Mouse (Mus musculus): Measurements from ENCODE around the gene Ipo4. TPM values are rescaled to one million over a fixed set of nuclear protein-coding genes. Genes with fewer than 3 reads are reported as not detected.
A peak's percentile ranks its signal among the peaks of the same experiment; 100 is the strongest.

Ipo4 gene
- 100 to 1,000 TPM; 139 to 142 TPM for total RNA-seq (2021)
- long read RNA-seq, experiment 1, transcript Ipo4-201 (30 exons, 3,846 nt), result major isoform, 36 of 93 reads
- long read RNA-seq, experiment 1, partial matches to known transcripts, result 29 of 93 reads
- long read RNA-seq, experiment 1, other reads (novel, unspliced or antisense), result 28 of 93 reads
- long read RNA-seq, experiment 2, transcript Ipo4-201 (30 exons, 3,846 nt), result major isoform, 68 of 141 reads
- long read RNA-seq, experiment 2, partial matches to known transcripts, result 40 of 141 reads
- long read RNA-seq, experiment 2, other reads (novel, unspliced or antisense), result 33 of 141 reads

GRCm38 (mm10) chr14:55635523-55636007, at the start of gene Ipo4:
Gene Ipo4, minus strand, starts transcription at chr14:55635957.
- Histone ChIP-seq H3K4me3 (peak within 1 kb of the TSS; percentile 80), H3K27ac (peak within 1 kb of the TSS; percentile 88)
- TF ChIP-seq CTCF (conservative IDR thresholded peaks at IDR 0.05), result no peak
- DNase-seq (ENCODE audit: low spot score in 2 of 2), result peak; percentile 89 to 92

- no peak for DNase-seq (ENCODE audit: low spot score in 2 of 2)
- Histone ChIP-seq H3K27ac (peak overlapping the region; percentile 85), H3K4me3 (peak overlapping the region; percentile 78)
- no peak for TF ChIP-seq CTCF (conservative IDR thresholded peaks at IDR 0.05)
Measured at GRCm38 (mm10) chr14:55682118-55682493, 46.3 kb upstream of the Ipo4 start.

GRCm38 (mm10) chr14:55681160-55682117, 45.7 kb upstream of the Ipo4 start, which contains the start of gene Tinf2:
Gene Tinf2, minus strand, starts transcription at chr14:55681820.
- peak; percentile 91 for TF ChIP-seq CTCF (conservative IDR thresholded peaks at IDR 0.05)
- H3K27ac ChIP-seq, result peak within 1 kb of the TSS; percentile 85
- peak within 1 kb of the TSS; percentile 78 for H3K4me3 ChIP-seq
- peak; percentile 95 to 96 for DNase-seq (ENCODE audit: low spot score in 2 of 2)

- DNase-seq (ENCODE audit: low spot score in 2 of 2), result no peak
- TF ChIP-seq CTCF (conservative IDR thresholded peaks at IDR 0.05), result no peak
- Histone ChIP-seq H3K4me3 (no peak overlapping the region), H3K27ac (no peak overlapping the region)
Measured at GRCm38 (mm10) chr14:55677615-55678014, 41.9 kb upstream of the Ipo4 start.

GRCm38 (mm10) chr14:55672741-55673060, 36.9 kb upstream of the Ipo4 start:
- H3K4me3 ChIP-seq, result peak overlapping the region; percentile 61
- no peak for TF ChIP-seq CTCF (conservative IDR thresholded peaks at IDR 0.05)
- no peak for DNase-seq (ENCODE audit: low spot score in 2 of 2)
- peak overlapping the region; percentile 99 for H3K27ac ChIP-seq

- Histone ChIP-seq H3K27ac (peak within 1 kb of the TSS; percentile 99), H3K4me3 (peak within 1 kb of the TSS; percentile 61)
- TF ChIP-seq CTCF (conservative IDR thresholded peaks at IDR 0.05), result no peak
- peak; percentile 83 to 96 for DNase-seq (ENCODE audit: low spot score in 2 of 2)
Measured at GRCm38 (mm10) chr14:55671833-55672740, 36.3 kb upstream of the Ipo4 start, which contains the start of the genes Gmpr2 and Nedd8. Gene Gmpr2, plus strand, starts transcription at chr14:55671941. Gene Nedd8, minus strand, starts transcription at chr14:55672124.

GRCm38 (mm10) chr14:55671486-55671832, 35.7 kb upstream of the Ipo4 start:
- peak overlapping the region; percentile 99 for H3K27ac ChIP-seq
- H3K4me3 ChIP-seq, result peak overlapping the region; percentile 61
- peak in 1 of 2 experiments; percentile 72 for DNase-seq (ENCODE audit: low spot score in 2 of 2)
- TF ChIP-seq CTCF (conservative IDR thresholded peaks at IDR 0.05), result no peak

GRCm38 (mm10) chr14:55660636-55661035, 24.9 kb upstream of the Ipo4 start:
- Histone ChIP-seq H3K4me3 (peak overlapping the region; percentile 87; the same call in 1 of the 2 replicates), H3K27ac (no peak overlapping the region)
- DNase-seq (ENCODE audit: low spot score in 2 of 2), result no peak
- no peak for TF ChIP-seq CTCF (conservative IDR thresholded peaks at IDR 0.05)

DNA sequence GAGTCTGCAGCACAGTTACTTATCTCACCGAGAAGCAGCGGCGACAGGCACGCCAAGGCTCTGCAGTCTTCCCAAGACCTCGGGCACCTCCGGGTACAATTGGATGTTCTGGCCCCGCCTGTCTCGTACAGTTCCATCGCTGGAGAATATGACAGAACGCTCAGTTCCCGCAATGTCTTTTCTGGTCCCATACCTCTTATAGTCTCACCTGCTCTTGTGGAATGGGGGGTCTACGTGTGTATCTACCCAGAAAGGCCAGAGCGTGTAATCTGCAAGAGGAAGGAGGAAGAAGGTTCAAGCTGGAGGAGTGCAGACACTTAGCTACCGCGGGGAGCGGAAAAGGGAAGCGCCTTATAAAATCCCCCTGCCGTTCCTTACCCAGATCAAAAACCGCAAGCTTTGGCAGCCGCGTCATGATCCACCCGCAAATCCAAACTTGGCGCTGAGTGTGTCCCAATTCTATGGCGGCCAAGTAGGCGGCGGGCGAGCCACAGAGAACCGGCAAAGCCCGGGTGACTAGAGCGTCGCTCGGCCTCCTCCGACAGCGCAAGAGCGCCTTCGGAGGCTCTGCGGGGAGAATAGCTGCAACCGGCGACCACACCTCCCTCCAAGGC, 24.3 kb upstream of the Ipo4 start, which contains the start of gene Mdp1:
Gene Mdp1 (minus strand): TSS at position 549 of the 614 bp plus-strand sequence.
- peak within 1 kb of the TSS; percentile 87 for H3K4me3 ChIP-seq
- peak within 1 kb of the TSS; percentile 89 for H3K27ac ChIP-seq
- DNase-seq (ENCODE audit: low spot score in 2 of 2), result peak; percentile 83 to 84
- TF ChIP-seq CTCF (conservative IDR thresholded peaks at IDR 0.05), result peak; percentile 78

- Histone ChIP-seq H3K27ac (no peak overlapping the region), H3K4me3 (no peak overlapping the region)
- no peak for TF ChIP-seq CTCF (conservative IDR thresholded peaks at IDR 0.05)
- DNase-seq (ENCODE audit: low spot score in 2 of 2), result no peak
Measured at GRCm38 (mm10) chr14:55658011-55658410, 22.3 kb upstream of the Ipo4 start.

- no peak for DNase-seq (ENCODE audit: low spot score in 2 of 2)
- H3K4me3 ChIP-seq, result no peak overlapping the region
Measured at GRCm38 (mm10) chr14:55656935-55657334, 21.2 kb upstream of the Ipo4 start.

DNA sequence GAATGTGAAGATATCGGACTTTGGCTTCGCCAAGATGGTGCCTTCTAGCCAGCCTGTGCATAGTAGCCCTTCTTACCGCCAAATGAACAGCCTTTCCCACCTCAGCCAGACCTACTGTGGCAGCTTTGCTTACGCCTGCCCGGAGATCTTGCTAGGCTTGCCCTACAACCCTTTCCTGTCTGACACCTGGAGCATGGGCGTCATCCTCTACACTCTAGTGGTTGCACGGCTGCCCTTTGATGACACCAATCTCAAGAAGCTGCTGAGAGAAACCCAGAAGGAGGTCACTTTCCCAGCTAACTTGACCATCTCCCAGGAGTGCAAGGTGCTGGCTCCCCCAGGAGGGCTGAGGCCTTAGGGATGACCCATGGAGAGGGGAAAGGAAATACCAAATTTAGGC, 15.8 kb upstream of the Ipo4 start:
- Histone ChIP-seq H3K4me3 (no peak overlapping the region), H3K27ac (peak overlapping the region; percentile 82; the same call in 1 of the 2 replicates)
- no peak for TF ChIP-seq CTCF (conservative IDR thresholded peaks at IDR 0.05)
- no peak for DNase-seq (ENCODE audit: low spot score in 2 of 2)

More at GRCm38 (mm10) chr14:55656935-55657334, 21.2 kb upstream of the Ipo4 start:
- no peak overlapping the region for H3K27ac ChIP-seq
- TF ChIP-seq CTCF (conservative IDR thresholded peaks at IDR 0.05), result no peak

All from layer of hippocampus, adult 2 months (tissue).